Mouse (Mus musculus) ES-CJ7 (cell line): Measurements from ENCODE around the gene Ankrd10.
A peak's percentile ranks its signal among the peaks of the same experiment; 100 is the strongest.

Source experiments
- DNase-seq: peaks from one replicate; pipeline ENCODE4 v3.0.0; 2011; ENCODE audit warnings: low read depth, low spot score

Gene Ankrd10

DNA sequence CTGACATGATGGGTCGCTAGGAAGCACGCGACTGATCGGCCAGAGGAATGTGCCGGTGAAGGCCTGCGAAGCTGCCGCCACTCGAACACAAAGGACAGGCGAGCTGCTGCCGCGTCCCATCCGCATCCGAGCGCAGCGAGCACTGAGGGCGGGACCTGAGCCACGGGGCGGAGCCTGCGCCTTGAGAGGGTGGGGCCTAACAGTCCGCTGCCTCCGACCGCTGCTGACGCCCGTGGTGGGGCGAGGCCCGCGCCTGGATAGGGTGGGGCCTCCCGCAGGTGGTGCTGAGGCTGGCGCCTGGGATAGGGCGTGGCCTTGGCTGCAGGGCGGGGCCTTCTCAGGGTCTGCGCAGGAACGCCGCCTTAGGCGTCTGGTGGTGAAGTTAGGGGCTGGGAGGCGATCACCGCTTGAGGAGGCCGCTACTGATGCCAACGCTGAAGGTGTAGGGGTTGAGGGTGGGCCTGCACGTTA, at the start of gene Ankrd10:
Gene Ankrd10, minus strand, starts transcription at position 147 of the 471 bp plus-strand sequence.
- peak; percentile 99 for DNase-seq

DNA sequence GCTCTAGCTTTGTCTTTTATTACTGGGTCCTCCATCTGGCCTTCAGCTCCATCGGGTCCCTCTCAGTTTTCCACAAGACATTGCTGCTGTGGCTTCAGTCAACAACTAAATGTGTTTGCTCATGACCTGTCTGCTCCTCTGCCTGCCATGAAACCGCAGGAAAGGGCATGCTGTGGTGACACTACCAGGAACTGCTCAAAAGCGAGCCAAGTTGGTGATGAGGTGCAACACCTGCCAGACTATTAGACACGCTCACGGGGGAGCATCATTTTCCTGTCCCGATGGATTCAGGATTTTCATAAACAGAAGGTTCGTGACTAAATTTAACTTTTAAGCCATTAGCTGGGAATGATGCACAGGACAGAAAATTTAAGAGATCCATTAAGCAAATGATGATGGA, 49.0 kb upstream of the Ankrd10 start:
- DNase-seq, result no peak

DNA sequence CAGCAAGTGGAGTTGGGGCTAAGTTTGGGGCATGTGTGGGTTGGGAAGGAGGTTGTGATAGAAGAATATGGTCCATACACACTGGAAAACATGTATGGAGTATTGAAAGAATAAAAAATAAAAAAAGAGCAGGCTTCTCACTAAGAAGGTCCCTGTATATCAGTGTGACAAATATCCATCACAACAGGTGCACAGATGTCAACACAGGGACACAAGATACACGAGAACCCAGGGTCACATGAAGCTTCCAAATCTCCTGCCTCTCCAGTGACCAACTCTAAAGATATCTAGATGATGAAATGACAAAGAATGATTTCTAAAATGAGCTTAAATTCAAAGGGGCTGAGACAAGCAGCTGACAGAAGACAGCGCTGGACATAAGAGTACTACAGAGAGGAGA, 32.8 kb upstream of the Ankrd10 start:
- DNase-seq, result no peak

DNA sequence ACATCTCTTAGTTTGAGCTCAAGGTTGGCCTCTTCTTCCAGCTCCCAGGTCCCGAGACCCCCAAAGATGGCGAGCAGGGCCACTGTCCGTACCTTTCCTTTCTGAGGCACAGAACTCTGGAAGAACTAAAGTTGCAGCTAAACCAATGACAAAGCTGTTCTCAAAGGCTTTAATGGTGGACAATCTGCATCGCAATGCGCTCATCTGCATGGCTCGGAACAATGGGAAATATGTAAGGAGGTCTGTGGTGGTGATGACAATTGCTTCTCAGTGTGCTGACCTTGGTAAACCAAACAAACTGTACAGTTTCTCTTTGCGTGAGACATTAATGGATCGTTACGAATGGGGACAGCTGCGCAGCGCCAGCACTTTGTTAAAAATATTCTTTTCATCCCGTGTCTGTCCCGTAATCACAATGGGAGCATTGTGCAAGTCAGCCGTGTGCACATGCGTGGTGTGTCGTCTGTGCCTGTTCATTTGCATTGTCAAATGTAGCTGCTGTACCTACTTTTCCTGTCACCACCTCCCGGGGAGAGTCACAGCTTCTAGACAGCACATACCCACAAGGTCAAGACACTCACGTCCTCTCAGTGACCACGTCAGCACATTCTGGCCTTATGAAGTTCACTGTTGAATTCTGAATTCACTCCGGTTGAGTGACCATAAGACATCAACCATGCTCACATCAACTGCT, 30.6 kb upstream of the Ankrd10 start:
- DNase-seq, result peak; percentile 54

DNA sequence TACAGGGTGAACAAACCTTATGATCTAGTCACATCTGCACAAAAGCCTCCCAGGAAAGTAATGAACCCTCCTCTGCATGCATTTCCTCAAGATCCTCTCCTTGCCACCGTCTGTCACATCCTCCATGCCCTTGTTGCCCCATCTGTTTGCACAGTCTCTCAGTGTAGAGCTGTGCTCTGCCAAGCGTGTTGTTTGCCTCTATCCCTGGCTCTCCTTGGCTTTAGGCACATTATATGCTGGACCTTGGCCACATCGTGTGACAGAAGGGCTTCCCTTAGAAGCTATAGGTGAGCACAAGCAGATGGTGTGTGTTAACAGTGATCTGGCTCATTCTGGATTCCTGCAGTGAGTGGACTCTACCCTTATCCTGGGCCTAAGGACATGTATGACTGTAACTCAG, 26.4 kb upstream of the Ankrd10 start:
- no peak for DNase-seq

DNA sequence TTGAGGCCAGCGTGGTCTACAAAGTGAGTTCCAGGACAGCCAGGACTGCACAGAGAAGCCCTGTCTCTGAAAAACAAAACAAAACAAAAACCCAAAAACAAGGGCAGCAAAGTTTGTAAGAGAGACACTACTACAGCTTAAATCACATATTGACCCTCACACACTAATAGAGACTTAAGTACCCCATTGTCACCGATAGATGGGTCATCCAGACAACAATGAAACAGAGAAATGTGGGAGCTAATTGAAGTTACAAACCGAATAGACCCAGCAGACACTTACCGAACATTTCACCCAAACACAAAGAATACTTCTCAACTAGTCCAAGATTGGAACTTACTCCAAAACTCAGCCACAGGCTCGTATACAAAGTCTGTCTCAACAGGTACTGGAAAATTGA, 14.5 kb upstream of the Ankrd10 start:
- peak; percentile 70 for DNase-seq

DNA sequence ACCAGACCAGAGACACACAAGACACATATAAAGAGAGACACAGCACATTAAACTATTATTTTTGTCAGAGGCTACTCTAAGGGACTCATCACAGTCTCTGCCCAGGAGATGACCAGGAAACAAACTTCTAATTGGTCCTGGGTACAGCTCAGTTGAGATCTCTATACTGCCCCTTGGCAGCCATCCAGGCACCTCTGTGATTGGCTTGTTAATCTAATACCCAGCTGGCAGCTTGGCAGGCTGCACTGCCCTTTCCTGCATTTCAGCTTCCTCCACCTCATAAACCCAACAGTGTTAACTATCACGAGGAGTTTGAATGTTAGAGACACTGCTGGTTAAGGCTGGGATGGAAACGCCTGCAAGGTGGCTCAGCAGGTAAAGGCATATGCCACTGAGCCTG, 7.6 kb upstream of the Ankrd10 start:
- DNase-seq, result no peak

DNA sequence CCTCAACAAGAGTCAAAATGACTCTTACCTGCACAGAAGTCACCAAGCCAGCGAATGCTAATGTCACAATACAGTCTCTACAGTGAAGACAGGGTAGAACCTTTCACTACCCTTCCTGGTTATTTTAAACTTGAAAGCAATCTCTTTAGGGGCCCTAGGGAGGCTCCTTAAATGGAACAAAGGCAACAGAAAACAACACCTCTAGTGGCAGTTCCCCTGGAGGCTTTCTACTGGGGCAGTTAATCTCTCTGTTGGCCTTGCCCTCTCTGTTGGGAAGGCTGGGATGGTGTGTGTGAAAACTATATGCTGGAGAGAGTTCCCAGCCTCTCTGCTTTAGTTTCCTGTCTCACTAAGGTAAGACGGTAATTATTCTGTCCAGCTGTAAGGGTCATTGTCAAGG, 5.0 kb upstream of the Ankrd10 start:
- peak; percentile 79 for DNase-seq

DNA sequence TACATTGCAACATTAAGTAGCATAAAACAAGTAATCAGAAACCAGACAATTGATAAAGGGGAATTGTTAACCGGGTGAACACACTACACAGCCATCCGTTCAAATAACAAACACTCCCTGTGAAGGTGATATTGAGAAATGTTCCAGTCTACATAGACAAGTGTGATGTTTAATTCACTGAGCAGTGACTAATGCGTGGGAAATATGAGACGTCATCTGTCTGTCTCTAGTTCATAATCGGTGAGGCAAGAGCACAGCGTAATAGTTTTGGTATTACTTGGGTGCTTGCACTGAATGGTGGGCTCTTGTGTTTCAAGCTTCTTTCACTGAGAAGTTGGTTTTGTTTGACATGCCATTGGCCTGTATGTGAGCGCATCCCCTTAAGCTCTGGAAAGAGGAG, 2.0 kb upstream of the Ankrd10 start:
- DNase-seq, result no peak

DNA sequence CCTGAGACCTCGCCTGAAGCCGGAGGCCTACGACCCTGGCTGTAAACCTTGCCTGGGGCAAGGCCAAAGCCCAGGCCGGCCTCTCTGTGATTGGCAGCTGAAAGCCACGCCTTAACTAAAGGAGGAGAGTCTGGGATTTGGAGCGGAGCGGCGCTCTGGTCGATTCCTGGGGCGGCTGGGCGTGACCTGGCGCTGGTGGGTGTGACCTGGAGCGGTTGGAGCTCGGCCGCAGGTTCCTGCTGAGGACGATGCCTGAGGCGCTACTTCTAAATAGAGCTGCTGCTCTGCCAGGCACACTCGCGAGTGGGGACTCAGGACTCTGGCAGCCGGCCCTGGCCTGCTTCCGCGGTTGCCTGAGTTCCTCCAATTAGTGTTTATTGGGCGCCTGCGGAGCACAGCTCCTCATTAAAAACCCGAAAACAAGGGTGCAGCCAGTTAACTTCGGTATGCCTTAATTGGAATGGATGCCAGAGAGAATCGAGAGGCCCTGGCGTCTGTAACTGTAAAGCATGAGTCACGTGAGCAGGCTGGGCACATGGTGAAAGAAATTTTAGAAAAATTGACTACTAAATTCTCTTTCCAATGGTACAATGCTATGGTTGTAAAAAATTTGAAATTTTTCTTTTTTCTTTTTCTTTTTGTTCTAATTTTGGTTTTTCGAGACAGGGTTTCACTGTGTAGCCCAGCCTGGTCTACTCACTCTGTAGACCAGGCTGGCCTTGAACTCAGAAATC, 934 bp upstream of the Ankrd10 start:
- peak; percentile 100 for DNase-seq

DNA sequence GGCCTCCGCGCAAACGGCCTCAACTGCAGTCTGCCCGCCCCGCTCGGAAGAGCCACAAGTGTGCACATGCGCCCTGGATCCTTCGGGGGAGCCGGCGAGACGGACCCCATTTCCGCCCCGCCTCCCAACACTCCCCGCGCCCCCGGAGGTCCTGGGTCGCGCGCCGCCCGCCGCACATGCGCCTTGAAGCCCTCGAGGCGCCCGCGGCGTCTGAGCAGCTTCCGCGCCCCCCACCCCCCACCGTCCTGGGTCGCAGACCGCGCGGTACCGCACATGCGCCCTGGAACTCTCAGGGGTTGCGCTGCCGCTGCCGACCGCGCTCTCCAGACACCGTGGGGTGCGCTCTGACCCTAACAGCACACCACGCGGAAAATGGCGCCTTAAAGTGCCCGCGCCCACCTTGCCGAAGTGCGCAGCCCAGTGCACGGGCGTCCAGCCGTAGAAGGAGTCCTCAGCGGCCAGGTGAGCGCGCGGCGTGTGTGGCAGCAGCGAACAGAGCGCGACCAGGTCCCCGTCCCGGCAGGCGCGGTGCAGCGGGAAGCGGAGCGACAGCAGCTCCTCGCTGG, 462 bp downstream of the Ankrd10 start:
- DNase-seq, result peak; percentile 96

DNA sequence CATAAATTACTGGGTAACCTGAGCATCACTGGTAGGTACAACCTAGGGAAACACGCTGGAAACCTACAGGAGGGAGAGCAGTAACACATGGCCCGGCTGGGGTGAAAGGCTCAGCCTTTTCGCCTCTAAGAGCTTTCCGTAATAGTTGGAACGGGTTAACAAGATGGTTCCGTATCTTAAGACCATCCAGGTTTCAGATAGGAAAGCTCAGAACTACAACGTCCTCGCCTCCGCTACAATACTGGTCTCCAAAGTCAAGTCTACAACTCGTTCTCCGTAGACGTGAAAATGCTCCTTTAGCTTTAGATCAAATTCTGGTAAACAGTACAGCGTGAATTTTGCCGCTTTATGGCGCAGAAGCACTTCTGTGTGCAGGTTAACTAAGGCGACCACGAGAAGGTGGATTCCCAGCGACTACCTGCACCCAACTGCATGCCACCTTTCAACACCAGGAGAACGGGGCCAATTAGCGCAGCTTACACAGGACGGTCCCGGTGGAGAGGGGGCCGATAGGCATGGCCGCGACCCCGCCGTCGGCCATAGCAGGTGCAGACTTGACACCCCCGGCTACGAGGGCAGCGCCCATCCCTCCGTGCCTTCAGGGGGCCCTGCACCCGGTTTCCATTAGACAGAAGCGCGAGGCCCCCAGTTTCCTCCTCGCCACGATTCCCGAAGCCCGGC, 1.1 kb downstream of the Ankrd10 start:
- DNase-seq, result no peak

DNA sequence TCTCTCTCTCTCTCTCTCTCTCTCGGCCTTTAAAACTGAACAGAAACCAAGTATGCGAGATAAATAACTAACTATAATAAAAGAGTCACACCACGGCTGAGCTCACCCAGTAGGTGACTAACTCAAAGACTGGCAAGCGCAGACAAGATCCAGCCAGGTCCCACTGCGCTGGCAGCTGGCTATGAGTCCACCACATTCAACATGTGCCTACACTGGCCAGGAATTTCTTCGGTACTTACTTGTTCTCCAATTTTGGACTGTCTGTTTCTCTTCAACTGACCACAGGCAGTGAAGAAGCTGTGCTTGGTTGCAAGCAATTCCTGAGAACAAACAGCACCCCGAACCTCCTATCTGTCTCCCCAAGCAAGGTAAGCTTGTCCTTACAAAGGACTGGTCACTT, 2.1 kb downstream of the Ankrd10 start:
- no peak for DNase-seq

DNA sequence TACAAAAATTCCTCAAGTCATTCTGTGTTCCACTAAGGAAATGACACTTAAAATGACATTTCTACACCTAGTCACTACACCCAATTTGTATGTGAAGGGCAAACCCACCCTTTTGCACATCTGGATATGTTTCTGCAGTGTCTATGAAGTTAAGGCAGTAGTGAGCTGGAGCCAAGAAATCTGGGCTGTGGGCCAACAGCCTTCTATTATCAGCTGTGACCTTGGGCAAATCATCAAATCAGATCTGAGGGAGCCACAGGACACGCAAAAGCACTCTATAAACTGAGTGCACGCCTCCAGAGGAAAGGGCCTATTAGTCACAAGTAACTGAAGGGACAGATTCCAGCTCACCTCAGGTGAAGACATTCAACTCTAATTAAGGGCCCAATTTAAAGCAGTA, 3.2 kb downstream of the Ankrd10 start:
- no peak for DNase-seq

DNA sequence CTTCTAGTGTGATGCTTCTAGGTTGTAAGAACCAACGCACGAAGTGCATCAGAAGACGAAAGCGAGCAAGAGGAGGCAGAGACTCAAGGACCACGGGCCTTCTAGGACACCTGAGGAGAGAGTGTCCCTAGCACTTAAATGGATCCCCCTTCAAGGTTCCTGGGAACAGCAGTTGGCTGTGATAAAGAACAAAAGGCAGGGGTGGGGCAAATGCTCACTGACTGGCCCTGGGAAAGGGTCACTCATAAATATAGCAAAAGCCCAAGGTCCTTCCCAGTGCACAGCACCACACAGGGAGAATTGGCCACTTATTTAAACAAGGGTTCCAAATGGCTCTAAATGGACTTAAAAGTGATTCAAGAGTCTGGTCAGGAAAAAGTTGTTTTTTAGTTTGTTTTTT, 6.4 kb downstream of the Ankrd10 start:
- DNase-seq, result no peak

DNA sequence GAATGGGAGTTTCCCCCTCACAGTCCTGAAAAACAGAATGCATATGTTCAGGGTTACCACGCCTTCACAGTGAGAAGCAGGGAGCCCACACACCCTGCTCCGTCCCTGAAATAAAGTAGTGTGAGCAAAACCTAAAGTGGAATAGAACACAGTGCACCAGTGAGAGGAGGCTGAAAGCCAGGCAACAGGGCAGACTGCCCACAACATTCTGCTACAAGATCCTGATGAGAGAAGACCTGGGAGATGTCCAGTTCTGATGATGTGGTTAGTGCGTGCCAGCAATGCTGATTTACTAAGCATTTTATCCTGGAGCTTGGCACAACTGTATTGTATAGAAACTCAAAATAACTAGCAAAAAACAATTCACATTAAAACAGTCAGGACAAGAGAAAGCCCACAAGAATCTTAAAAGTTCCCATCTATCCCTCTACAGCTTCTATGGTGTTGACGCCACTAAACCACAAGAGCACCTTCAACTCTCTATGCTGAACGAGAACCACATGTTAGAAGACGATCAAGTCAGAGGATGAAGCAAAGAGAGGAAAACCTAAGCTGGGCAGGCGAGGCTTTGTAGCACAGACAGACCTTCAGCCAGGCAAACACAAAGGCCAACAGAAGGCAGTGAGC, 6.9 kb downstream of the Ankrd10 start:
- no peak for DNase-seq

DNA sequence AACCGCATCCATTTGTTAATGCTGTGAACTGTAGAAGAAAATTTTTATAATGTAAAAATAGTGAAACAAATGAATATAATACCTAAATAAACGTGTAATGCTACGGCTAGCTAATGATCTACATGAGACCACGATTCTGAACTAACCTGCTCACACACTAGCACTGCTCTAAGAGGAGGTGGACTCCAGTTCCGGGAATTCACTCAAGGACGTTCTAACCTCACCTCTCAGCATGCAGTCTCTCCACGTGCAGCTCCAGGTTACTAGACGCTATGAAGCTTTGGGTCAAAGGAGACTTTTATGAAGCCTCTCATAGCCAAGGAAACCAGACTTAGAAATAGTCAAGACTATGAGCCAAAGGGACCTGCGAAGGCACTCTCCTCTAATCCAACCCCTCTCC, 7.8 kb downstream of the Ankrd10 start:
- DNase-seq, result peak; percentile 71

DNA sequence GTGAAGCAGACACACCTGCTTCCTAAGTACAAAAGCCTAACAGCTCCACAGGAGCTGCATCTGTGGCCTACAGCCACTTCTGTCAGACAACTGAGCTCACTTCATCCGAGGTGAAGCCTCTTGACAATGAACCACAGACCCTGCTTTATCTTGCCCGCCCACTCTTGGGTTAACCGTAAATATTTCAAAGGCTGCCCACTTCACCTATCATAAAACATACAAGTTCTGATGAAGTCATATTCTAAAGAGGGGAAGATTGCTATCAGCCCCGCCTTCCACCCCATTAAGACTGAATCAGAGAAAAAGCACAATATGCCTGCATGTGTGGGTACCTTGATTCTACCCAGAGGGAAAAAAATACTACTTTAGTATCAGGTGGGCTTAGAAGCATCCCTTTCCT, 10.5 kb downstream of the Ankrd10 start:
- DNase-seq, result no peak

DNA sequence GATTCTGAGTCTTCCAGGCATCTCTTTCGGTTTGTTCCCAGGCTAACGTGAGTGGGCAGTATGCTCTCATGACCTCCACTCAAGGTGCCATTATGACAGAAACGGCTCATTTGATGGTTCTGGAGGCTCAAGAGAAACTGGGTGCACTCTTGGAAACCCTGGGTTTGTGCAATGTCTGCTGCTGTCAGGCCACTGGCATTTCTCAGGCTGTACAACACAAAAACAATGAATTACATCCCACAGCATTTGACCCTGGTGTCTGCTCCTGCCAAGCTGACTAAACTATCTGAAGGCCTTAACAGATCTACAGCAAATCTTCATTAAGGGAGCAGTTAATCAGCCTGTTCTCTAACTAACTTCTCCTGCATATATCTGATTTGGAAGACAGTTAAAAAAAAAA, 16.5 kb downstream of the Ankrd10 start:
- no peak for DNase-seq

DNA sequence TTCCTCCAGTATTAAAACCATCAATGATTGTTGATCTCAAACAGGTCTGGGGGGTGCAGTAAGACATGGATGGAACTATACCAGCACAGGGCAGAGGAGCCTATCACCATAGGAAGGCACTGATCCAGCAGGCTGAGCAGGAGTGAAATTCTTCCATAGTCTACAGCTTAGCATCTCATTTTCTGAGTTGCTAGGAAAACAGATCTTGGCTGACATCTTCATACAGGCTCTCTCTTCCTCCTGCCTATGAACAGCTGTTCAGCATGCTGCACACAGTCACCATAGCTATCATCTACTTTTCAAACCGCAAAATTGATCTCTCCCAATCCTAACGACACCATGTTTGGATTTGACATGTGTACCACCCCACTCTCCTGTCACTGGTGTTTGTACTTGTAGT, 17.5 kb downstream of the Ankrd10 start:
- no peak for DNase-seq

DNA sequence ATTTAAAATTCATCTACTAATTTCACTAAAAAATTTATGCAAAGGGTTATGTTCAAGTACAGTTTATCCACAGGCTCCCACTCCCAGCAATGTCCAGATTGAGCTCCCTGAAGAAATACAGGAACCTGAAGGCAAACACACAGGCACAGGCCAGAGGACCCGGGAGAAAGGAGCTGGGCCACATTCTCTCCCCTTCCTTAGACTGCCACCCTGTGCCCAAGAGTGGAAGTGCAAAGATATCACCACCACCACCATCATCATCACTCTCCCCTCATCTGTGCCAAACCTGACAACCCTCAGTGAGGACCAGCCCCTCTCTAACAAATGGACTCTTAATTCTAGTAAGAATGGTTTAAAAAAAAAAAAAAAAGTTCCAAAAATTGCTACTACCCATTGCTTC, 19.3 kb downstream of the Ankrd10 start:
- peak; percentile 64 for DNase-seq
